Mouse (Mus musculus): Measurements from ENCODE around the gene Gm21860.
A peak's percentile ranks its signal among the peaks of the same experiment; 100 is the strongest.
"Not testable (repeated sequence)": the region's sequence is repeated elsewhere in the genome, so short reads cannot be mapped to it uniquely, and the experiment has no call there.

Gene Gm21860

DNA sequence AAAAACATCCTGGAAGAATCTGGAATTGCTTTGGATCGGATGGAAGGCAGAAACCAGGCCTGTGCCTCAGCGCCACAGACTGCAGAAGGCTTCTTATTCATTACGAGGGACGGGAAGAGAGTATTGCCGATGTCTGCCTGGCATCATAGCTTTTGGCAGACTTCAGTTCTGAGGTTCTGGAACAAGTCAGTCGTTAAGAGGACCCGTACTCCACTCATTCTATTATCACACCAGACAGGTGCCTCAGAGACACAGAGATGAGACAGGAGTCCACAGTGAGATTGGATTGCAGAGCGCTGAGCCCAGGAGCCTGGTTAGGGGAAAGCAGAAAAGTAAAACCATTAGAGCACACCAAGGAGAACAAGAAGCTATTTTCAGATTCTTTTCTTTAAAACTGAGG lies at the start of gene Gm21860:
Gene Gm21860, minus strand, starts transcription at position 101 of the 400 bp plus-strand sequence.
- DNase-seq: not testable (repeated sequence)

DNA sequence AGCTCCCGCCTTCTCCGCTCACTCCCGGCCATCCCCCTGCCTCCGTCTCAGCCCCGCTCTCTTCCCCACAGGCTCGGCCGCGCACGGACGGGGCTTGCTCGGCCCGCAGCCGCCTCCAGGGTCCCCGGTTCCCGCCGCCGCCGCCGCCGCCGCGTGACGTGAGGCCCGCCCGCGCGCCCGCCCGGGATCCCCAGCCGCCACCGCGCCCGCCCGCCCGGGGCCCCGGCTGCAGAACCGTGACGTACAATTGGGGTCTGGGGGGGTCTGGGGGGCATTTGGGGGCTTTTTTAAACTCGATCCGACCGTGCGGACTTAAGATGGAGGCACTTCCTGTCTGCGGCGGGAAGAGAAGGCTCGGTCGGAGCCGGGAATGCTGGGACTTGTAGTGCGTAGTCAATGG lies 29.8 kb upstream of the Gm21860 start, which contains the start of gene Gm47283:
Gene Gm47283, plus strand, starts transcription at position 301 of the 400 bp plus-strand sequence.
- not testable (repeated sequence) for DNase-seq

DNA sequence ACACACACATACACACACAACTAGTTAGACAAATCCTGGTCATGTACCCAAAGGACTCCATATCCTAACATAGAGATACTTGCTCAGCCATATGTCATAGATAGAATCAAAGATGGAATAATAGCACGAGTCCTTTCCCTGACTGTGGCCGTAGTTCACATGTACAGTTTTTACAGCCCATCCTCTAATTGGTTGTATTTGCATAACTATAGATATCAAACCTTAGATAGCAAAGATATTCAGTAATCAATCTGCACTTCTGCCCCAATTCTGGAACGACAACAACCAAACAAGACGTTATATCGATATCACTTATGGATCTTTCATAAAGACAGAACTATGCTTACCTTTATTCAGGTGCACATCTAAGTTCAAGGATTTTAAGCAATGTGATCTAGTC lies 9.4 kb downstream of the Gm21860 start:
- not testable (repeated sequence) for DNase-seq

DNA sequence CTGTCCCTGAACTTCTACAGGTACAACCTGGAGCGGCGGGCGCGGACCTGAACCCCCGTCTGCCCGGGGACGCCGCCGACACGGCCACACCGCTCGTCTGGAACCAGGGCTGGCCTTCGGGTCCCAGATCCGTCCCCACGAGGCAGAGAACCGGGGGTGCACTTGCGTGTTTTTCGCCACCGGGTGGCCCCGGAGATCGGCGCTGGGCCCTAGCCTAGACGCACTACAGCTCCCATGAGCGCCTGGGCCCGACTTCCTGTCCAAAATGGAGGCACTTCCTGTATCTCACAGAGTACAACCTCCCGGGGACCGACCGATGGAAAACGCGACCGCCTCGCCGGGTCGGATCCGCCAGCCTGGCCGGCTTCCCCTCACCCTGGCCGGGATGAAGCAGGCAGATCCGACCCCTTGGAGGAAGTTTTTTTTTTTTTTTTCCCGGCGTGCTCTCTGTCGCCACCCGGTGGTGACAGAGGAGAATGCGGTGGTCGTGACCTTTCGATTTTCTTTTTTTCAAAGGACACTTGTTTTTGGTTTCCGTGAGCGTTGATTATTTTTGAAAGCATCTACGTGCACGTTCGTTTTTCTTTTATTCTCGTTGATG lies 10.1 kb downstream of the Gm21860 start:
- DNase-seq: peak; percentile 76

DNA sequence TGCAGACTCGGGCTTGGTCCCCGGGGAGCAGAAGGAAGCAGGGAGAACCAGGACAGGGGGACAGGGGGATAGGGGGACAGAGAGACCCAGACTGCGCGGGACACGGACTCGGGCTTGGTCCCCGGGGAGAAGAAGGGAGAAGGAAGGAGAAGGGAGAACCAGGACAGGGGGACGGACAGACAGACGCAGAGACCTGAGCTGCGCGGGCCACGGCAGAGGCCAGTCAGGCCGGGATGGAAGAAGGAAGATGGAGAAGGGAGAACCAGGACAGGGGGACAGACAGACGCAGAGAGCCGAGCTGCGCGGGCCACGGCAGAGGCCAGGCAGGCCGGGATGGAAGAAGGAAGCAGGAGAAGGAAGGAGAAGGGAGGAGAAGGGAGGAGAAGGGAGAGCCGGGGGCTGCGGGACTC lies 10.8 kb downstream of the Gm21860 start:
- DNase-seq: no peak

DNA sequence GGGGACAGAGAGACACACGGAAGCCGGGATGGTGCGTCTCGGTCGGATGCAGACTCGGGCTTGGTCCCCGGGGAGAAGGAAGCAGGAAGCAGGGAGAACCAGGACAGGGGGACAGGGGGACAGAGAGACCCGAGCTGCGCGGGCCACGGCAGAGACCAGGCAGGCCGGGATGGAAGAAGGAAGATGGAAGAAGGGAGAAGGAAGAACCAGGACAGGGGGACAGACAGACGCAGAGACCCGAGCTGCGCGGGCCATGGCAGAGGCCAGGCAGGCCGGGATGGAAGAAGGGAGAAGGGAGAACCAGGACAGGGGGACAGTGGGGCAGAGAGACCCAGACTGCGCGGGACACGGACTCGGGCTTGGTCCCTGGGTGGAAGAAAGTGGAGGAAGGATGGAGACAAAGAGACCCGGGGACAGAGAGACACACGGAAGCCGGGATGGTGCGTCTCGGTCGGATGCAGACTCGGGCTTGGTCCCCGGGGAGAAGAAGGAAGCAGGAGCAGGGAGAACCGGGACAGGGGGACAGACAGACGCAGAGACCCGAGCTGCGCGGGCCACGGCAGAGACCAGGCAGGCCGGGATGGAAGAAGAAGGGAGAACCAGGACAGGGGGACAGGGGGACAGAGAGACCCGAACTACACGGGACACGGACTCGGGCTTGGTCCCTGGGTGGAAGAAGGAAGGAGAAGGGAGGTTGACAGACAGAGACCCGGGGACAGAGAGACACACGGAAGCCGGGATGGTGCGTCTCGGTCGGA lies 11.4 kb downstream of the Gm21860 start:
- peak; percentile 6 for DNase-seq

DNA sequence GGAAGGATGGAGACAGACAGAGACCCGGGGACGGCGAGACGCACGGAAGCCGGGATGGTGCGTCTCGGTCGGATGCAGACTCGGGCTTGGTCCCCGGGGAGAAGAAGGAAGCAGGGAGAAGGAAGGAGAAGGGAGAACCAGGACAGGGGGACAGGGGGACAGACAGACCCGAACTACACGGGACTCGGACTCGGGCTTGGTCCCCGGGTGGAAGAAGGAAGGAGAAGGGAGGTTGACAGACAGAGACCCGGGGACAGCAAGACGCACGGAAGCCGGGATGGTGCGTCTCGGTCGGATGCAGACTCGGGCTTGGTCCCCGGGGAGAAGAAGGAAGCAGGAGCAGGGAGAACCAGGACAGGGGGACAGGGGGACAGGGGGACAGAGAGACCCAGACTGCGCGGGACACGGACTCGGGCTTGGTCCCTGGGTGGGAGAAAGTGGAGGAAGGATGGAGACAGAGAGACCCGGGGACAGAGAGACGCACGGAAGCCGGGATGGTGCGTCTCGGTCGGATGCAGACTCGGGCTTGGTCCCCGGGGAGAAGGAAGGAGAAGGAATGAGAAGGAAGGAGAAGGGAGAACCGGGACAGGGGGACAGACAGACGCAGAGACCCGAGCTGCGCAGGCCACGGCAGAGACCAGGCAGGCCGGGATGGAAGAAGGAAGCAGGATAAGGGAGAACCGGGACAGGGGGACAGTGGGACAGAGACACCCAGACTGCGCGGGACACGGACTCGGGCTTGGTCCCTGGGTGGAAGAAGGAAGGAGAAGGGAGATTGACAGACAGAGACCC lies 12.2 kb downstream of the Gm21860 start:
- peak; percentile 41 for DNase-seq

DNA sequence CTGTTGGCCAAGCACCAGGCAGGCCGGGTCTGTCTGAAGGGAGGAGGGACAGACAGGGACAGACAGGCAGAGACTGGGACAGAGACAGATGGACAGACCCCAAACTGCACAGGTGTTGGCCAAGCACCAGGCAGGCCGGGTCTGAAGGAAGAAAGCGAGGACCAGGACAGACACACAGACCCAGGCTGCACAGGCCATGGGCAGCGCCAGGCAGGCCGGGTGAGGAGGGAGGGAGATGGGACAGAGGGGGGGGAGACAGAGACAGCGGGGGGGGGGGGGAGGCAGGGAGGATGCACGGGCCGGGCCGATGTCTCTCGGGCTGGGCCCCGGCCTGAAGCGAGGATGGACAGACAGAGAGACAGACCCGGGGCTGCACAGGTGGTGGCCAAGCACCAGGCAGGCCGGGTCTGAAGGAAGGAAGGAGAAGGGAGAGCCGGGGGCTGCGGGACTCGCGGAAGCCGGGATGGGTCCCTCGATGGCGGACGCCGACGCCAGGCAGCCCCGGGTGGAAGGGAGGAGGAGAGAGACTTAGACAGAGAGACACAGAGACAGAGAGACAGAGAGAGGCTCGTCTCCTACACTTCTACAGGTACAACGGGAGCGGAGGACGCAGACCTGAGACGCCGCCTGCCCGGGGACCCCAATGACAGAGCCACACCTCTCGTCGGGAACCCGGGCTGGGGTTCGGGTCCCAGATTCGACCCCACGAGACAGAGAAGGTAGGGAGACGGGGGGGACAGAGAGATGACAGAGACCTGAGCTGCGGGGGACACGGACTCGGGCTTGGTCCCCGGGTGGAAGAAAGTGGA lies 13.0 kb downstream of the Gm21860 start:
- peak; percentile 51 for DNase-seq

DNA sequence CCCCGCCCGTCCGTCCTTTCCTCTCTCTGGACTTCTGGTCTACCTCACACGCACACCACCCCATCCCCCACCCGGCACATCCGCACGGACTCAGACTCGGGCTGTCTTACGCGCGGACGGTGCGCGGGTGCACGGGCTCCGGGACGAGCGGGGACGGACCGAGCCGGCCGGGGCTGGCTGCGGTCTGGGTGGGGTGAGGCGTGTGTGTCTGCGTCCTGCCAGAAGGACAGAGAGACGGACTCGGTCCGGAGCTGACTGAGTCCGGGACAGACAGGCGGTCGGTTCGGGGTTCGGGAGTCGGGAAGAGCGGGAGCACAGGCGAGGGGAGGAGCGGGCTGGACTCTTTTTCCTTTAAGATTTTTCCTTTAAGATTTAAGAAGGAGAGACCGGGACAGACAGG lies 13.6 kb downstream of the Gm21860 start:
- DNase-seq: peak; percentile 60

DNA sequence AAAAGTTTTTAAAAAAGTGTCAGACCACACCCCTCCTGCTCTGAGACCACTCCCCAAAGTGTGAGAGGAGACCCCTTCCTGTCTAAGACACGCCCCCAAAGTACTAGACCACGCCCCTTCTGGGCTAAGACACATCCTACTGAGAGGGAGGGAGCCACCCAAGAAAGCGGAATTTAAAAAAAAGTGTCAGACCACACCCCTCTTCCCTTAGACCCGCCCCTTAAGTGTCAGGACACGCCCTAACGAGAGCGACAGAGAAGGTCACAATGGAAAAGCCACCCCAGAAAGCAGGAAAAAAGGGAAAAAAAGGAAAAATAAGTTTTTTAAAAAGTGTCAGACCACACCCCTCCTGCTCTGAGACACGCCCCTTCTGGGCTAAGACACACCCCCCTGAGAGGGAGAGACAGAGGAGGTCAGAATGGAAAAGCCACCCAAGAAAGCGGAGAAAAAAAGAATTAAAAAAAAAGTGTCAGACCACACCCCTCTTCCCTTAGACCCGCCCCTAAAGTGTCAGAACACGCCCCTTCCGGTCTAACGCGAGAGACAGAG lies 14.5 kb downstream of the Gm21860 start:
- DNase-seq: peak; percentile 56

DNA sequence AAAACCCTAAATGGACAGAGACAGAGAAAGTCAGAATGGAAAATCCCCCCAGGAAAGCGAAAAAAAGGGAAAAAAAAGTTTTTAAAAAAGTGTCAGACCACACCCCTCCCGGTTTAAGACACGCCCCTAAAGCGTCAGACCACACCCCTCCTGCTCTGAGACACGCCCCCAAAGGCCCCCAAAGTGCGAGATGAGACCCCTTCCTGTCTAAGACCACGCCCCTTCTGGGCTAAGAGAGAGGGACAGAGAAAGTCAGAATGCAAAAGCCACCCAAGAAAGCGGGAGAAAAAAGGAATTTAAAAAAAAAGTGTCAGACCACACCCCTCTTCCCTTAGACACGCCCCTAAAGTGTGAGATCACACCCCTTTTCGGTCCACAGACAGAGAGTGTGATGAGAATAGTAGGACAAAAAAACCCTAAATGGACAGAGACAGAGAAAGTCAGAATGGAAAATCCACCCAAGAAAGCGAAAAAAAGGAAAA lies 15.0 kb downstream of the Gm21860 start:
- DNase-seq: peak; percentile 16

DNA sequence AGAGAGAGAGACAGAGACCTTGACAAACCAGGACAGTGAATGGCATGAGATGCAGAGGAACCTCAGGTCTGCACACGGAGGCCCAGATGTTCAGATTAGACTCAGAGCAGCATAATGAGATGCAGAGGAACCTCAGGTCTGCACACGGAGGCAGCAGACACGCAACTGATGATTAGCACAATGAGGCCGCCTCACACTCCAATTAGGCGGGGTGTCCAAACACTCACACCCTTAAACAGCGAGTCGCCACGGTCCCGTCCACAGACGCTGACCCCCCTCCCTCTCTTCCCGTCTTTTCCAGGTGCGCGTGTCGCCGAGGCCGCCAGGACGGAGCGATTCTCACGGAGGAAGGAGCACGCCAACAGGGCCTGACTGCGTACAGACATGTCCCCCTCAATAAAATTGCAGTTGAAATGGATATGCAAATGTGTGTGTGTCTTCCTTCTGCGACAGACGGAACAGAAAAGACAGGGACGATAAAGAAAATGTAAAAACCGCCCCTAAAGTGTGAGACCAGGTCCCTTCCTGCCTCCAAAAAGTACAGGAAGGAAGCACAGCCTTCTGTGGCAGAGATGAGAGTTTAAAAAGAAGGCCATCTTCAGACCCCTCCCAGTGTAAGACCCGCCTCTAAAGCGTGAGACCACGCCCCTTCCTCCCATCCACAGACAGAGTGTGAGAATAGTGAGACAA lies 15.6 kb downstream of the Gm21860 start:
- peak; percentile 50 for DNase-seq

DNA sequence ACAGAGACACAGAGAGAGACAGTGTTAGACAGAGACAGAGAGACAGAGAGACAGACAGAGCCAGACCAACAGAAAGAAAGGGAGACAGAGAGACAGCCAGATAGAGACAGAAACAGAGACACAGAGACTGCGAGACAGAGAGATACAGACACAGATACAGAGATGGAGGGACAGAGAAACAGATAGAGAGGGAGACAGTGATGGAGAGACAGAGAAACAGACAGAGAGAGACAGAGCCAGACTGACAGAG lies 16.3 kb downstream of the Gm21860 start:
- no peak for DNase-seq

DNA sequence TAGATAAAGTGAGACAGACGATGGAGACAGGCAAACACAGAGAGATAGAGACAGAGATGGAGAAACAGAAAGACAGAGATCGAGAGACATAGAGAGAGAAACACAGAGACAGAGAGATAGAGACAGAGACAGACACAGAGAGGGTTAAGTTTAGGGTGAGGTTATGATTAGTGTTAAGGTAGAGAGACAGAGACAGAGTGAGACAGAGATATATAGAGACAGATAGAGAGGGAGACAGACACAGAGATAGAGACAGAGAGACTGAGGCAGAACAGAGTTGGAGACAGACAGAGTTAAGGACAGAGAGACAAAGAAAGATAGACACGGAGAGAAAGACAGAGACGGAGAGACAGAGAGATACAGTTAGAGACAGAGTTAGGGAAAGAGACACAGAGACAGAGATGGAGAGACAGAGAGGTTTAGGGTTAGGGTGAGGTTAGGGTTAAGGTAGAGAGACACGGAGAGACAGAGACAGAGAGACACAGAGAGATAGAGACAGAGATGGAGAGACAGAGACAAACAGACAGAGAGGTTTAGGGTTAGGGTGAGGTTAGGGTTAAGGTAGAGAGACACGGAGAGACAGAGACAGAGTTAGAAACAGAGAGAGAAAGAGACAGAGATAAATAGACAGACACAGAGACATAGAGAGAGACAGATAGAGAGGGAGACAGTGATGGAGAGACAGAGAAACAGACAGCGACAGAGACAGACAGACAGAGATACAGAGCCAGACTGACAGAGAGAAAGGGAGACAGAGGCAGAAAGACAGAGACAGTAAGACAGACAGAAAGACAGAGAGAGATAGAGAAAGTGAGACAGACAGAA lies 16.8 kb downstream of the Gm21860 start:
- no peak for DNase-seq

DNA sequence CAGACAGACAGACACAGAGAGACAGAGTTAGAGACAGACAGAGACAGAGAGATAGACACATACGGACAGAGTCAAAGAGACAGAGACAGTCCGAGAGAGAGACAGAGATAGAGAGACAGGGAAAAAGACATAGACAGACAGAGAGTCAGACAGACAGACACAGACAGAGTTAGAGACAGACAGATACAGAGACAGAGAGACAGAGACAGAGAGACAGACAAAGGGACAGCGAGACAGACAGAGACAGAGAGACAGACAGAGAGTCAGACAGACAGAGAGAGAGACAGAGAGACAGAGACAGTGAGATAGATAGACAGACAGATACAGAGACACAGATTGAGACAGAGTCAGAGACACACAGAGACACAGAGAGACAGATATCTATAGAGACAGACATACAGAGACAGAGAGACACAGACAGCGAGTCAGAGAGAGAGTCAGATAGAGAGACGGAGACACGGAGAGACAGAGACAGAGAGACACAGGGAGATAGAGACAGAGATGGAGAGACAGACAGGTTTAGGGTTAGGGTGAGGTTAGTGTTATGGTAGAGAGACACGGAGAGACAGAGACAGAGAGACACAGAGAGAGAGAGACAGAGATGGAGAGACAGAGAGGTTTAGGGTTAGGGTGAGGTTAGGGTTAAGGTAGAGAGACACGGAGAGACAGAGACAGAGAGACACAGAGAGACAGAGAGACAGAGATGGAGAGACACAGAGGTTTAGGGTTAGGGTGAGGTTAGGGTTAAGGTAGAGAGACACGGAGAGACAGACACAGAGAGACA lies 18.2 kb downstream of the Gm21860 start:
- DNase-seq: not testable (repeated sequence)

DNA sequence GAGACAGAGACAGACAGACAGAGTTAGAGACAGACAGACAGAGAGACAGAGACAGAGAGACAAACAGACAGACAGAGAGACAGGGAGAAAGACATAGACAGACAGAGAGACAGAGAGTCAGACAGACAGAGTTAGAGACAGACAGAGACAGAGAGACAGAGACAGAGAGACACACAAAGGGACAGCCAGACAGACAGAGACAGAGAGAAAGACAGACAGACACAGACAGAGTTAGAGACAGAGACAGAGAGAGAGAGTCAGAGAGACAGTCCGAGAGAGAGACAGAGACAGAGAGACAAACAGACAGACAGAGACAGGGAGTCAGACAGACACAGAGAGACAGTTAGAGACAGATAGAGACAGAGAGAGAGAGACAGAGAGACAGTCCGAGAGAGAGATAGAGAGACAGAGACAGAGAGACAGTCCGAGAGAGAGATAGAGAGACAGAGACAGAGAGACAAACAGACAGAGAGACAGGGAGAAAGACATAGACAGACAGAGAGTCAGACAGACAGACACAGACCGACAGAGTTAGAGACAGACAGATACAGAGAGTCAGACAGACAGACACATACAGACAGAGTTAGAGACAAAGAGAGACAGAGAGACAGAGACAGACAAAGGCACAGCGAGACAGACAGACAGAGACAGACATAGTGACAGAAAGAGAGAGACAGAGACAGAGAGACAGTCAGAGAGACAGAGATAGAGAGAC lies 19.3 kb downstream of the Gm21860 start:
- not testable (repeated sequence) for DNase-seq

DNA sequence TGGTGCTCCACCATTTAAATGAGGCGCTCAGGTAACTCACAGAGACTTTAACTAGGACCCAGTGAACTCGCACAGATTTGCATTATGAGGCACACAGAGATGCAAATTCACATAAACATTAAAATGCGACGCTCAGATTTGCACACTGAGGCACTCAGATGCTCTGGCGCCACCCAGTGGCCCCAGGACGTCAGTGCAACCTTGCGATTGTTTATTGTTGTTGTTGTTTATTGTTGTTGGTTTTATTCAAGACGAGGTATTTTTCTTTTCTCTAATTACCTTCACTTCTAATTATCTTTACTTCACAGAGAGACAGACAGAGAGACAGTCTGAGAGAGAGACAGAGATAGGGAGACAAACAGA lies 20.3 kb downstream of the Gm21860 start:
- not testable (repeated sequence) for DNase-seq

DNA sequence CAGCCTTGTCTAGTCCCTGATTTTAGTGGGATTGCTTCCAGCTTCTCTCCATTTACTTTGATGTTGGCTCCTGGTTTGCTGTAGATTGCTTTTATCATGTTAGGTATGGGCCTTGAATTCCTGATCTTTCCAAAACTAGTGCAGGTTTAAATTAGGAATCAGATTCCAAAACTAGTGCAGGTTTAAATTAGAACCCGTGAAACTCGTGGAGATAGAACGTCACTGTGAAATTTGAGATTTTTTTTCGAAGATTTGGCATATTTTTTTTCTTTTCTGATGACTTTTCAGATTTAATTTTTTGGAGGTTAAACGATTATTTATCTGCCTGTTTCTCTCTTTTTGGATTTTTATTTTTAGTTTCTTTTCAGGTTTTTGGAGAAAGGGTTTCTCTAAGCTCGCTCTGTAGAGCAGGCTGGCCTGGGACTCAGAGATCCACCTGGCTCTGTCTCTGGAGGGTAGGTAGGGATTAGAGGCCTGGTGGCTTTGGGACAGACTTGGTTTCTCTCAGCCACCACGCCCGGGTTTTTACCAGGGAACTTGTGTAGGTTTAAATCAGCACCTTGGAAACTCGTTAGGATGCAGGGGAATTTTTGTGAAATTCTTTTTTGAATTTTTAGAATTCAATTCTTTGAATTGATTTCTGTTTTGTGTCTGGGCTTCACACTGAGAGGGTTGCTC lies 20.8 kb downstream of the Gm21860 start:
- not testable (repeated sequence) for DNase-seq

DNA sequence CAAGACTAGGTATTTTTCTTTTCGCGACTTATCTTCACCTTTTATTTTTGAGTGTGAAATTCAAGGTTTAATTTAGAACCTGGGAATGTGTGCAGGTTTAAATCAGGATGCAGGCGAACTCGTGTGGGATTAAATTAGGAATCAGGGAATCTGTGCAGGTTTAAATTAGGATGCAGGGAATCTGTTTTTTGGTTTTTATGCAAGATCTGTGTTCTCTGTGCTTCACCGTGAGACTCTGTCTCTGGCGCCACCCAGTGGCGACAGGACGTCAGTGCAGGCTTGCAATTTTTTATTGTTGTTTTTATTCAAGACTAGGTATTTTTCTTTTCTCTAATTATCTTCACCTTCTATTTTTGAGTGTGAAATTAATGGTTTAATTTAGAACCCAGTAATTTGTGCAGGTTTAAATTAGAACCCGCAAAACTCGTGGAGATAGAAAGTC lies 22.5 kb downstream of the Gm21860 start:
- peak; percentile 32 for DNase-seq
